Mouse (Mus musculus) kidney, postnatal 0 days (tissue): ENCODE results near the gene Tmem151b. TPM values are rescaled to one million over a fixed set of nuclear protein-coding genes. Genes with fewer than 3 reads are reported as not detected.

Experiments used
- ATAC-seq: fragments of 200-750 bp; cut with Nextera tagmentation; replicated peaks from 2 replicates; pipeline ENCODE4 v1.8.0; 2017; ENCODE audit warnings: low read depth, moderate number of reproducible peaks, moderate TSS enrichment, moderate library complexity; ENCODE audit not compliant: low FRiP score
- DNase-seq: peaks from one replicate; pipeline ENCODE4 v3.0.0-alpha.2; 2016; ENCODE audit warnings: low spot score
- H3K27ac ChIP-seq: fragments of 300-500 bp; sonication (generic); 2 replicates; pipeline ENCODE4 v1.5.1; 2014; ENCODE audit warnings: mild to moderate bottlenecking
- H3K27me3 ChIP-seq: fragments of 300-500 bp; sonication (generic); 2 replicates; pipeline ENCODE4 v1.6.1; 2014; ENCODE audit warnings: low read length, mixed read lengths; ENCODE audit not compliant: insufficient read depth
- H3K36me3 ChIP-seq: fragments of 300-500 bp; sonication (generic); 2 replicates; pipeline ENCODE4 v1.6.1; 2014; ENCODE audit warnings: low read length, mixed read lengths; ENCODE audit not compliant: insufficient read depth
- H3K4me1 ChIP-seq: fragments of 300-500 bp; sonication (generic); replicated peaks from 2 replicates; pipeline ENCODE4 v1.6.1; 2014; ENCODE audit warnings: antibody characterized with exemption, low read length, mixed read lengths; ENCODE audit not compliant: insufficient read depth
- H3K4me2 ChIP-seq: fragments of 300-500 bp; sonication (generic); 2 replicates; pipeline ENCODE4 v1.6.1; 2014; ENCODE audit warnings: mild to moderate bottlenecking, low read length, moderate library complexity, mixed read lengths
- H3K4me3 ChIP-seq: fragments of 300-500 bp; sonication (generic); replicated peaks from 2 replicates; pipeline ENCODE4 v1.5.1; 2014; ENCODE audit warnings: low read depth, low read length
- H3K9ac ChIP-seq: fragments of 300-500 bp; sonication (generic); 2 replicates; pipeline ENCODE4 v1.6.1; 2014; ENCODE audit warnings: low read depth, low read length
- H3K9me3 ChIP-seq: fragments of 300-500 bp; sonication (generic); replicated peaks from 2 replicates; pipeline ENCODE4 v1.6.1; 2016; ENCODE audit warnings: low read length, inconsistent platforms, mixed read lengths
- CTCF ChIP-seq: IDR thresholded peaks from 2 replicates; pipeline ENCODE4 v1.5.1; 2016; ENCODE audit warnings: antibody characterized with exemption, low read depth, mild to moderate bottlenecking, moderate library complexity
- WGBS: fragments of 180-500 bp; shearing (Covaris S2); extraction: QIAGEN DNeasy Blood & Tissue Kit; methylation state at CpG from one replicate; pipeline ENCODE4 v1.1.7; 2014; 5-methylcytosine and 5-hydroxymethylcytosine counted together
- polyA plus RNA-seq: library from polyadenylated mRNA; unstranded; fragments of >200 nt; fragmentation: Nextera tagmentation; extraction: Ambion mirVana; gene quantifications from 2 replicates; pipeline ENCODE4 v1.2.1, GENCODE M21; 2015

Gene Tmem151b
- polyA plus RNA-seq, 1 experiment from 2014 or later: 1.5 TPM

GRCm38 (mm10) chr17:45584939-45585678, 35.6 kb upstream of the Tmem151b start:
- Histone ChIP-seq H3K27ac (peak overlapping the region; percentile 87), H3K4me3 (no peak overlapping the region), H3K4me1 (peaks cover 21% of the 10 kb centered on the region), H3K27me3 (no peaks in the 10 kb centered on the region), H3K36me3 (0 out of 2 replicates have a peak, but pooled peaks cover 6% of the 10 kb centered on the region), H3K9me3 (no peaks in the 10 kb centered on the region), H3K9ac (peak overlapping the region; percentile 32; the same call in 1 of the 2 replicates), H3K4me2 (0 out of 2 replicates have a peak overlapping the region, but pooled peaks have one; percentile 18)
- peak; percentile 90 for TF ChIP-seq CTCF
- ATAC-seq (peak; percentile 57), DNase-seq (peak; percentile 91)
- WGBS: 17% methylated on average over 14 of the region's 14 CpGs

- 41% methylated on average over 12 of the region's 12 CpGs for WGBS
- H3K4me3 ChIP-seq: no peak overlapping the region
- peak; percentile 19 for ATAC-seq
Measured at GRCm38 (mm10) chr17:45584096-45584896, 34.8 kb upstream of the Tmem151b start.

GRCm38 (mm10) chr17:45582715-45583355, 33.4 kb upstream of the Tmem151b start:
- H3K9me3 ChIP-seq: no peaks in the 10 kb centered on the region
- DNase-seq (no peak), ATAC-seq (no peak)
- H3K27ac ChIP-seq: no peak overlapping the region
- TF ChIP-seq CTCF: peak; percentile 77
- H3K4me3 ChIP-seq: no peak overlapping the region
- no peak overlapping the region for H3K4me2 ChIP-seq
- H3K36me3 ChIP-seq: no peaks in the 10 kb centered on the region
- H3K4me1 ChIP-seq: peaks cover 21% of the 10 kb centered on the region
- H3K9ac ChIP-seq: no peak overlapping the region
- WGBS: 64% methylated on average over 6 of the region's 6 CpGs
- H3K27me3 ChIP-seq: no peaks in the 10 kb centered on the region

More at GRCm38 (mm10) chr17:45584096-45584896, 34.8 kb upstream of the Tmem151b start:
- Histone ChIP-seq H3K4me1 (peaks cover 21% of the 10 kb centered on the region), H3K36me3 (0 out of 2 replicates have a peak, but pooled peaks cover 1% of the 10 kb centered on the region), H3K9me3 (no peaks in the 10 kb centered on the region), H3K27ac (peak overlapping the region; percentile 87), H3K27me3 (no peaks in the 10 kb centered on the region), H3K9ac (peak overlapping the region; percentile 32; the same call in 1 of the 2 replicates), H3K4me2 (peak overlapping the region; percentile 18; the same call in 1 of the 2 replicates)
- DNase-seq: peak; percentile 76
- no peak for TF ChIP-seq CTCF

GRCm38 (mm10) chr17:45582188-45582587, 32.7 kb upstream of the Tmem151b start:
- ATAC-seq (no peak), DNase-seq (no peak)
- Histone ChIP-seq H3K36me3 (no peaks in the 10 kb centered on the region), H3K27ac (no peak overlapping the region), H3K4me1 (peaks cover 21% of the 10 kb centered on the region), H3K4me2 (no peak overlapping the region), H3K9me3 (no peaks in the 10 kb centered on the region), H3K27me3 (no peaks in the 10 kb centered on the region), H3K4me3 (no peak overlapping the region), H3K9ac (no peak overlapping the region)
- 94% methylated on average over 6 of the region's 6 CpGs for WGBS
- TF ChIP-seq CTCF: no peak

GRCm38 (mm10) chr17:45581567-45581983, 32.1 kb upstream of the Tmem151b start:
- Histone ChIP-seq H3K4me2 (no peak overlapping the region), H3K9me3 (no peaks in the 10 kb centered on the region), H3K27ac (peak overlapping the region; percentile 73), H3K4me3 (no peak overlapping the region), H3K9ac (no peak overlapping the region), H3K27me3 (no peaks in the 10 kb centered on the region), H3K36me3 (no peaks in the 10 kb centered on the region), H3K4me1 (peaks cover 21% of the 10 kb centered on the region)
- TF ChIP-seq CTCF: peak; percentile 97
- DNase-seq (peak; percentile 93), ATAC-seq (0 out of 2 replicates have a peak, but pooled peaks have one; percentile 15)
- WGBS: 8% methylated on average over 2 of the region's 2 CpGs
